Mouse (Mus musculus) layer of hippocampus, postnatal 25 days (tissue): ENCODE measurements around the gene Ncr1. TPM values are rescaled to one million over a fixed set of nuclear protein-coding genes. Genes with fewer than 3 reads are reported as not detected.
"Not testable (repeated sequence)": the region's sequence is repeated elsewhere in the genome, so short reads cannot be mapped to it uniquely, and the experiment has no call there.

ENCODE experiments used
- DNase-seq, 2 experiments: peaks; one replicate each; pipeline ENCODE4 v3.0.0; 2022; ENCODE audit warnings: mixed read lengths in 2 of 2, low spot score in 1 of 2; ENCODE audit errors: extremely low spot score in 1 of 2
- microRNA-seq, 2 experiments: library from miRNA; unstranded; fragments of <30 nt; microRNA quantifications; one replicate each; pipeline ENCODE4 v1.2.0; 2021
- total RNA-seq, 2 experiments: library from RNA; stranded (reverse); gene quantifications; 2 replicates each; pipeline ENCODE4 v1.2.3; 2021

Gene Ncr1
- total RNA-seq = not detected

GRCm38 (mm10) chr7:4337509-4337908 lies at the start of gene Ncr1:
Ncr1 (plus strand) TSS chr7:4337724.
- DNase-seq = no peak

- no peak for DNase-seq
Measured at GRCm38 (mm10) chr7:4292638-4293037, 44.9 kb upstream of the Ncr1 start.

- DNase-seq = no peak
Measured at GRCm38 (mm10) chr7:4297189-4297588, 40.3 kb upstream of the Ncr1 start.

GRCm38 (mm10) chr7:4300166-4300565 lies 37.4 kb upstream of the Ncr1 start:
- DNase-seq = no peak

GRCm38 (mm10) chr7:4303457-4303856 lies 34.1 kb upstream of the Ncr1 start:
- no peak for DNase-seq

- DNase-seq = not testable (repeated sequence)
Measured at GRCm38 (mm10) chr7:4313109-4313508, 24.4 kb upstream of the Ncr1 start.

GRCm38 (mm10) chr7:4313531-4313930 lies 24.0 kb upstream of the Ncr1 start:
- not testable (repeated sequence) for DNase-seq

- DNase-seq = no peak
Measured at GRCm38 (mm10) chr7:4323301-4323700, 14.2 kb upstream of the Ncr1 start.

- DNase-seq = no peak
Measured at GRCm38 (mm10) chr7:4373521-4373920, 36.0 kb downstream of the Ncr1 start.

Small RNA genes lying within 50 kb of the gene (microRNA-seq; reads per million reads assigned to microRNA genes)
- 0 reads per million in 2 experiments for gene Gm24752
- 0 reads per million in 2 experiments for gene Gm25349

Other genes with a start within 250 kb of the Ncr1 start
- 100 to 1,000 TPM; 625 to 681 TPM for gene Ttyh1, start 218.3 kb upstream of the Ncr1 start, total RNA-seq
- 100 to 1,000 TPM; 109 to 181 TPM for gene Leng8, start 200.7 kb upstream of the Ncr1 start, total RNA-seq
- 1 to 10 TPM; 5.3 to 6.0 TPM for gene Leng9, start 187.3 kb upstream of the Ncr1 start, total RNA-seq
- gene Cdc42ep5, start 172.9 kb upstream of the Ncr1 start, total RNA-seq = 1 to 10 TPM in 1 of 2 experiments, under 1 TPM in 1; 0.75 to 1.4 TPM
- gene Lilra5, start 100.0 kb upstream of the Ncr1 start, total RNA-seq = not detected
- not detected for gene Gp6, start 60.0 kb downstream of the Ncr1 start, total RNA-seq
- gene Rdh13, start 107.9 kb downstream of the Ncr1 start, total RNA-seq = 10 to 100 TPM; 23.3 to 27.8 TPM
- 1 to 10 TPM; 5.3 to 5.7 TPM for gene Eps8l1, start 123.0 kb downstream of the Ncr1 start, total RNA-seq
- gene Ppp1r12c, start 164.0 kb downstream of the Ncr1 start, total RNA-seq = 100 to 1,000 TPM; 128 to 167 TPM
- 1 to 10 TPM; 1.5 to 1.9 TPM for gene Tnnt1, start 178.7 kb downstream of the Ncr1 start, total RNA-seq
- under 1 TPM in 1 of 2 experiments, not detected in 1; 0.44 TPM for gene Tnni3, start 186.5 kb downstream of the Ncr1 start, total RNA-seq
- gene Dnaaf3, start 194.7 kb downstream of the Ncr1 start, total RNA-seq = under 1 TPM; 0.34 to 0.38 TPM
- 100 to 1,000 TPM; 213 to 232 TPM for gene Syt5, start 209.8 kb downstream of the Ncr1 start, total RNA-seq